Mouse (Mus musculus): ENCODE results near the gene Tle3.

Gene Tle3

DNA sequence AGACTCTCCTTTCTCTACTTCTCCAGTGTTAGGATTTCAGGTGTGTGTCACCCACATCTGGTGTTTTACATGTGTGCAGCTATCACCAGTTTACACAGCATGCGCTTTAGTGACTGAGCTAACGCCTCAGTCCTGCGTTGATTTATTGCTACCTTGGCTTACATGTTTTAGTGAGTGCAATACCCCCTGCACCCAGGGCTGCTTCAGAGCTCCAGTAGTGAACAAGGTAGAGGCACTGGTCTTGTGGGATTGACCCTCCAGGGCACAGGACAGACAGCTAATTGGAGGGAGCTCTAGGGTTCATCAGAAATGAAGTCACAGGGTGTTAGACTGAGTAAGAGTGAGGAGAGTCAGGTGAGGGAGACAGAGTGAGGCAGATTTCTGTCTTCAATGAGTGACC lies 12.4 kb upstream of the Tle3 start:
- no peak for DNase-seq (ENCODE audit: low spot score)

- no peak for DNase-seq (ENCODE audit: low spot score)
These were observed 12.0 kb upstream of the Tle3 start for GRCm38 (mm10) chr9:61360163-61360562.

DNA sequence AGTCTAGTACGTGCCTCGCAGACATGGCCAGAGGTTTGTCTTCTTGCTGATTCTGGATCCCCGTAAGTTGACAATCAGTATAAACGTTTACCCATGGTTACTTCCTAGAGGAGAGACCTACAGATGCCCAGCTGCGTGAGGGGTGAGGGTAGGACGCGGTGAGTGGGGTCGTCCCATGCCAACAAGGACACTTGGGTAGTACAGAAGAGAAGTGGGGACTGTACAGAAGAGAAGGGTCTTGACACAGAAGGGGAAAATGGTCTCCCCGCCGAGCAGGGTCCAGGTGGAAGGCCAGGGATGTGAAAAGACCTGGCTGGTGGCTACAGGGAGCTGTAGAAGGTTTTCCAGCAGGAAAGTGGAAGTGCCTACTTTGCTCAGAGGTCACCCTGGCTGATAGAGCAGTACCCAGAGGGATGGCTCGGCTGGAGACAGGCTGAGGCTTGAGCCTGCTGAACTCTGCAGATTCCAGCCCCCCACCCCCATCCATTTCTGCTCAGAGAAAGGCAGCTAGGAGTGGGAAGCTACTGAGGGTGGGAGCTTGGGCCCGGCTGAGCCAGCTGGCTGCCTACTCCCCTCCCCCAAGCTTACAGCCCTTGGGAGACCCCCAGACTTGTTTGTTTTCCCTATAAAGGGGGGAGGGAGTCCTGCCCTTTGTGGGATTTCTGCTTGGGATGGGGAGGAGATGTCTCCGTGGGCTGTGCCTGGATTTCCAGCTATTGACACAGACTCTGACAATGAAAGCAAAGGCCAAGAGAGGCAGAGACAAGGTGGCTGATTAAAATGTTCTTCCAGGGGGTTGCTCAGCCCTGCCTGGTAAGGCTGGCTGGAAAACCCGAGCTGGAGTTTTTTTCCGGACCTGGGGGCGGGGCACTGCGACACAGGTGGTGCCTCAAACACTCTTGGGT lies 11.2 kb upstream of the Tle3 start:
- peak; percentile 88 for DNase-seq (ENCODE audit: low spot score)

- no peak for DNase-seq (ENCODE audit: low spot score)
These were observed 9.0 kb upstream of the Tle3 start for GRCm38 (mm10) chr9:61363194-61363593.

DNA sequence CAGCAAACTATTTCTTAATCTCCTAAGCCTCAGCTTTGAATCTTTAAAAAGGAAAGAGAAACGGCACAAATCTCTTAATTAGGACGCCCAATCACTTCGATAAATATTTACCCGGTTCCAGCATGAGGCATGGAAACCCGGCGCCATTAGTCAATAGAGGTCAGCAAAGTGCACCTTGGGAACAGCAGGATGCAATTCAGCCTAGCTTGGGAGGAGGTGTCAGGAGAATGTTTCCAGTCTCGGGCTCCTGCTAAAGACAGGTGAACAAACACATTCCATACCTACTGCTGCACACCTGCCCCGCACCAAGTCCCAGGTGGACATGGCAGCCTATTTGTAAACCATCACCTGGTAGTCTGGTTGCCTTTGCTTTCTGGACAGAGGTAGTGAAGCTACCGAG lies 6.1 kb upstream of the Tle3 start:
- DNase-seq (ENCODE audit: low spot score): no peak

GRCm38 (mm10) chr9:61367156-61367555 lies 5.0 kb upstream of the Tle3 start:
- no peak for DNase-seq (ENCODE audit: low spot score)

GRCm38 (mm10) chr9:61367857-61368566 lies 4.2 kb upstream of the Tle3 start:
- no peak for DNase-seq (ENCODE audit: low spot score)

GRCm38 (mm10) chr9:61368567-61369240 lies 3.5 kb upstream of the Tle3 start:
- peak; percentile 94 for DNase-seq (ENCODE audit: low spot score)

DNA sequence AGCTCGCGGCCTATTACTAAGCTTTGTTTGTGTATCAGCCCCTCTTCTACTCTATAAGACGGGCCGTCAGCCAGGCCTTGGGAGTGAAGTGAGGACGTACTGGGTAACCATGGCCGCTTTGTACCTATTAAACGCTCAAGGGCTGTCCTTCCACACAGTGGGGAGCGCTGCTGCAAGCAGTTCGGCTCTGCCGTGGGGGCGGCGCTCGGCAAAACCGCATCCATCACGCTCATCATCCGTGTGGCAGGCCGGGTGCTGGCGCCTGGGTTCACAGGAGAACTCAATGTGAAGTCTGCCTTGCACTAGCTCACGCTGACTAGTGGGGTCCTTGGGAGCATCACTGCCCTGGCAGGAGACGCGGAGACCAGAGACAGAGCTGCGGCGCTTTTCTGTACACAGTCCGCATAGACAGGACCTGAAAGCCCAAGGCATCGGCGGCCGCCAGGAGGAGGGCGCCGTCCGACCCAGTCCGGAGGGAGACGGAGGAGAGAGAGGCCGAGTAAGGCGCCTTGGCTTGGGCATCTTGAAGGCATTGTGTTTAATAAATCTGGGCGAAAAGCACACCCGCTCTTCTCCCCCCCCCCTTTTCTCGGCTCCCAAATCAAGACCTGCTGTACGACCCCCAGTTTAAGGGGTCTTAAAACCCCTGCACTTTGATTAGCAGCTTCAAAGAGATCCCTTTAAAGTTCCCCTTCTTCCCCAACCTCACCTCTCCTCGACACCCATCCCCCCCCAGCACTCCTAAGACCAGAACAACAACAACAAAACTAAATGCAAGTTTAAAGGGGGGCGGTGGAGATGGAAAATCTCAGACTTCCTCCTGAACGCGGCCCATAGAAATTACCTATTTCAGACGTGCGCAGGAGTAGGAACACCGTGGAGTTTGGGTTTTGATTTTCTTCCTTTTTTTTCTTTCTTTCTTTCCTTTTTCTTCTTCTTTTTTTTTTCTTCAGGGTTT lies 2.6 kb upstream of the Tle3 start:
- peak; percentile 54 for DNase-seq (ENCODE audit: low spot score)

- peak; percentile 100 for DNase-seq (ENCODE audit: low spot score)
These were observed 1.7 kb upstream of the Tle3 start for GRCm38 (mm10) chr9:61370454-61370888.

DNA sequence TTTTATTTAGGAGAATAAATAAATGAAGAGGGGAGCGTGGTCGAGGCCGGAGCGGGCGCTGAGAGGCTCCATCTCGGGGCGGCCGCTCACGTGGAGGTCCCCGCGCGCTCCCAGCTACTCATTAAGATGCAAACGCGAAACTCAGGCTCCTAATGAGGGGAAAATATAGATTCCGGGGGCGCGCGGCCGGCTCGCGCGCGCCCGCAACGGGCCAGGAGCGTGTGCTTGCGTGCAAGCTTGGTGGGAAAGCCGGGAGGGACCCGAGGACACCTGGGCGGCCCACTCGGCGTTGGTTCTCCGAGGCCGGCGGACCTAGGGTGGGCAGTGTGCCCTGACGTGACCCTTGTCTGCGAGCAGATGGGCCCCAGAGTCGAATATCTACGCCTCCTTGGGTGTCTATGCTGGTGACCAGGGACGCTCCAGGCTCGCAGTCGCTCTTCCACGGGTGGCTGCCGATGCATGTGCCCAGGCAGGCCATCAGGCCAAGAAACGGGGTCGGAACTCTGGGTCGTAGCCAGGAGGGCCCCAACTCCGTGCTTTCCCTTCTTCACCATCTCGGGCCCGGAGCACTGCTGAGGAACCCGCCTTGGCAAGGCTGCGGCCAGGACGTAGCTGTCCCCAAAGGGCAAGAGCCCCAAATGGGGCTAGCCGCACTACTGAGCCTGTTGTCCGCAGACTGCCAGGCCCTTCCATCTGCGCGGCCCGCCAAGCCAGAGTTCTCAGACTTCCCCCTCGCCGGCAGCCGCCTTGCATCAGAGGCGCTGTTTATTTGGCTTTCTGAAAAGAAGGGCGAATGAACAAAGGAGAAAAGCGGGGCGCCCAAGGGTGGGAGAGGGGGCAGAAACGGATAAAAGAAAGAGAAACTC lies 1.0 kb upstream of the Tle3 start:
- peak; percentile 70 for DNase-seq (ENCODE audit: low spot score)

DNA sequence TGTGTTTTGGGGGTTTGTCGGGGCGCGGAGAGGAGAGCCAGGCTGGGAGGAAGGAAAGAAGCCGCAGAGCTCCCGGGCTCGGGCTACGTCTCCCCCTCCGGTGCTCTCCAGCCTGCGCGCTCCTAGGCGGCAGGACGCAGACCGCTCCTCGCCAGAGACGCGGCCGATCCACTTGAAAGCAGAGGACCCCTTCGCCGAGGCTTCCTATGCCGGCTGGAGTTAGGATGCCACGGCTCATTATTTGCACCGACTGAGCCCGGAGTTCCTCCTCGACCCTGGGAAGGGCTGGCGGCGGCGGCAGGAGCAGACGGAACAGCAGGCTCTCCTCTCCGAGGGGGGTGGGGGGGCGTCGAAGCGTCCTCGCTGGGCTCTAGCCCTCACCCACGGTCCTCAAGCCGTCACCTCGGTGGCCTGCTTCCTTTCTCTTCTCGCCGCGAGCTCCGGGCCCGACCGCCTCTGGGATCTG lies 377 bp downstream of the Tle3 start:
- no peak for DNase-seq (ENCODE audit: low spot score)

GRCm38 (mm10) chr9:61372976-61373633 lies 939 bp downstream of the Tle3 start:
- peak; percentile 67 for DNase-seq (ENCODE audit: low spot score)

GRCm38 (mm10) chr9:61373634-61373941 lies 1.4 kb downstream of the Tle3 start:
- no peak for DNase-seq (ENCODE audit: low spot score)

DNA sequence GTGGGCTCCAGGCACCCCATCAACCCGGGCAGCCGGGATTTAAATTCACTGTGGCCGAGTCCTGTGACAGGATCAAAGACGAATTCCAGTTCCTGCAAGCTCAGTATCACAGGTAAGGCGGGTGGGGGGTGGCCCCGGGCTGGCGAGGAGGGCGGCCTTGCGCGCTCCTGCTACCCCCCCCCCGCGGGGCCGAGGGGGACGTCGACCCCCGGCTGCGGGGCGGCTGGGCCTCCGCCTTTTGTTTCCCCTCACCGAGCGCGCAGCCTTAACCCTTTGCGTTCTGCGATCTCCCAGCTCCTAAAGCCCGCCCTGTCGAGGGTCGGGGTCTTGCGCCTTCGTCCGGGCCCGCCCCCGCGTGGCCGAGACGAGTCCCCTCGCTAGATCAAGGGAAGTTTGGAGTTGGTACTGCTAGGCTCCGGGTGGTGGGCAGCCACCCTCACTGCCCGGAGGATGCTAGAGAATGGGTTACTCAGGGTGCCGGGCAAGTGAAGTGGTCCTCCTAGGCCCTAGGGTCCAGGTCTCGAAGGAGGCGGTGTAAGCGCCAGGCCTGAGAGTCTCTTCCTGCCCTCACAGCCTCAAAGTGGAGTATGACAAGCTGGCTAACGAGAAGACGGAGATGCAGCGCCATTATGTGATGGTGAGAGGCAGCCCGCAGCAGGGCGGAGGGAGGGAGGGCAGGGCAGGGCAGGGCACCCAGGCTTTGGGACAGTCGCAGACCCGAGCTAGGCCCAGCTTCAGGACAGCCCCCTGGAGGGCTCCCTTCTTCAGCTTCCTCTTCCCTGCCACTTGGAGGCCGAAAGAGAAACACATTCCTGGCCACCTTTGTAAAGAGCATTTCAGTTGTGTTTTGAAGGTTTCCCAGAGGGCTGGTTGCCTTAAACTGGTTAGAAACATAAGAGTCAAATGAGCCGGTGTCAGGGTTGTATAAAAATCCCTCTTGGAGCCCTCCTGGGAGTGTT lies 2.1 kb downstream of the Tle3 start:
- DNase-seq (ENCODE audit: low spot score): peak; percentile 79

DNA sequence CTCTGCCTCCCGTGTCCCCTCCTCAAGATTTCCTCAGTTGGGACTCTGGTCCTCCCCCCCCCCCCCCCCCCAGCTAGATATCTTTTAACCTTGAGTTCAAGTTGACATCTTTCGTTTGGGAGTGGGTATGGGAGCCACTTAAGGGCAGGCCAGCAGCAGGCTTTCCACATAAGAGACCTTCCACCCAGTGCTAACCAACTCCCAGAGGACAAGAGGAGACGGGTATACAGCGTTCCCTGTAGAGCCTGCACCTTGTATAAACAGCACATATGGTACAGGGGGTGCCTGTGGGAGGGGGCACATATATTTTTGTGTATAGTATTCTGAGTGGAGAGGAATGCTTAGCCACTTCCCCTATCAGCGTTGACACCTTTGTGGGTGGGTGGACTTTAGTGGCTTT lies 2.8 kb downstream of the Tle3 start:
- peak; percentile 8 for DNase-seq (ENCODE audit: low spot score)

GRCm38 (mm10) chr9:61375802-61376561 lies 3.8 kb downstream of the Tle3 start:
- DNase-seq (ENCODE audit: low spot score): peak; percentile 1

DNA sequence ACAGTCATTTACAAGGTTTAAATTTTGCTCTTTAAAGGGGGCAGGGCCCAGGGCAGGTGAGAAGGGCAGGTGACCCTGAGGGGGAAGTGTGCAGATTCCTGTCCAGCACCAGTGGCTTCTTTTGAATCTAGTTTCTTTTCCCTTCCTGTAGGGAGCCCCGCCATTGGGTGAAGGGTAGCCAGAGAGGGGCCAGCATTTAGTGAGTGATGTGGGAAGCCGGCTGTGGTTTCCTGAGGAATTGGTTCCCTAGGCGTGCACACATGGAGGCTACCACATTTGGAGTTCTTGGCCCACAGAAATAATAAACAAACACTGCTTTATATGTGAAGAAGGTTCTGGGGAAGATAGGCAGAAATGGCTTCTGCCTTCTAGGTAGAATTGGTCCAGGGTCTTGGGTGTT lies 4.5 kb downstream of the Tle3 start:
- peak; percentile 5 for DNase-seq (ENCODE audit: low spot score)

All from retina, embryonic 14.5 days (tissue).